Mouse (Mus musculus) embryo, embryonic 10 days (tissue): ENCODE results near the gene Car10.
A peak's percentile ranks its signal among the peaks of the same experiment; 100 is the strongest.

Experiments used
- DNase-seq: peaks from one replicate; pipeline ENCODE4 v3.0.0-alpha.2; 2015; ENCODE audit warnings: low spot score

Car10 gene

DNA sequence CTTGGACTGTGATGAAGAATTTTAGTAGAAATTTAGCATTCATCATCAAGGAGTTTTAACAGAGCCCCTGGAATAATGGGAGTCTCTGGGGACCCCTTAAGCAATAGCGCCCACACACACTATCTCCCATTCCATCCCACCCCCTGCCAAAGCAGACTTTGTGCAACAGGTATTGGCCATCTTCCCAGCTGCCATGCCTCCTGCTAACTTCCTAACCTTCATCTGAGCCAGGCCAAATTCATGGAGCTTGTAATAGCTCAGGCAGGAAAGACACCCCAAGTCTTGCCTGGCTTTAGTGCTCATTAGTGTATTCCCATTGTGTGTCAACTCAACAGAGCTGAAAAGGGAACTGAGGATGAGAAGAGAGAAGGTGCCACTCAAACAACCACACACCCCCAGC is 481.8 kb downstream of the Car10 start:
- DNase-seq: no peak

- DNase-seq: no peak
Observed at GRCm38 (mm10) chr11:93581326-93581725, 483.5 kb downstream of the Car10 start.

DNA sequence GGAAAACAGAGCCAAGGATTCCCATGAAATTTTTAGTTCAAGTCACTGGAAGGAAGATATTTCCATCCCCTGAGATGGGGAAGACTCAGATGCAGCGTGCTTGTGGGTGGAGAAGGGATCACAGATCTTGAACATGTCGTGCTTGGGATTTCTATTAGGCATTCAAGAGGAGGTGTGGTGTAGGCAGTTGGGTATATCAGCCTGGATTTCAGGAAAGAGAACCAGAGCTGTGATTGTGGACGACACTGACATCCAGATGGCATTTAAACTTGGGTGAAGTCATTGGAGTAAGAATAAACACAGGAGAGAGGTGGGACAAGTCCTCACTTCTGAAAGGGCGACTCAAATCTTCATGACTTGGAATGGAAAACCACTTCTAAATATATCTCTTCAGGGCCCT is 490.0 kb downstream of the Car10 start:
- no peak for DNase-seq

DNA sequence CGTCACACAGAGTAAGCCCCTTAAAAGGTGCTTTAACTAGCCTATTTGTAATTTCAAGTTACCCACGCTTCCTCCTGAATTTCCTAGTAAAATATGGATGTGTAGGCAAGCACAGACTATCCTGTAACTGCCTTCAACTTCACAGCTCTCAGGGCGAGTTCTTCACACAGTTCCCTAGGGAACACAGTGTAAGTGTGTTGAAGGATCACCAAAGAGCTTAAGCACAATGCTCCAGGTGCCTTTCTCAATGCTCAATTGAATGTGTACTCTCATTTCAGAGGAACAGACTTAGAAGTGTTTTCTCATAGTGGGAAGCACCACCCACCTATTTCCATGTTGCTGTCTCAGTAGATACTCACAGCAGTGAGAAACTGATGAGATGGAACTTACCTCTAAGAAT is 492.8 kb downstream of the Car10 start:
- DNase-seq: no peak

DNA sequence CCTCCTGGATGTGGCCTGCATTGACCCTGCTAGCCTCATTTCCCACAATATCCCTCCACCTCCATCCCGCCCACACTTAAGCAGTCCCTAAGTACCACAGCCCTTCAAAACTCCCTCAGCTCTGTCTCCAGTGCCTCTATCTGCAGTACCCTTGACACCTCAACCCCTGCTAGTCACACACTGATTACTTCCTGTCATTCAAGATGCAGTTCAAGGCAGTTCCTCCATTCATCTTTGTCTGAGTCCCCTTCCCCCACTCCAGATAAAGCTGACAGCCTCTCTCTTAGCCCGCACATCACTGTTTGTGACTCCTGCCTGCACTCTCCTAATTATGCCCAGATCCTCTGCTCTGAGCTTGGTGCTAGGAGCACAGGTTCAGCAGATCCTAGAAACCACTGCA is 496.2 kb downstream of the Car10 start:
- DNase-seq: peak; percentile 41

GRCm38 (mm10) chr11:93598175-93598574 is 500.3 kb downstream of the Car10 start:
- no peak for DNase-seq

DNA sequence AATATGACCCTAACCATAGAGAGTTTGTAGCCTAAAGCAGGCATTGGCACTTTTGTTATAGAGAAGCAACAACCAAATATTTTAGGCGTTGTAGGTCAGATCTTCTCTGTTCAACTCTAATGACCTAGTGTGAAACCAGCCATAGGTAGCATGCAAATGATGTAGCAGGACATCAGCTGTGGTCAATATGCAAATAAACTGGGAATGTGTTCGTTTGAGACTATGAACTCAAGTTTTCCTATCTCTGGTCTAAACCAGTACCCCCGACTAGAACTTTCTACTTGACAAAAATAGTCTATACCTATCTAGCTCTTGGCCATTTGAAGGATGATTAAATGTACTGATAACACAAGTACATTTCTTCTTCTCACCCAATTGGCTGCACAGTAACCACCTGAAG is 501.9 kb downstream of the Car10 start:
- no peak for DNase-seq

DNA sequence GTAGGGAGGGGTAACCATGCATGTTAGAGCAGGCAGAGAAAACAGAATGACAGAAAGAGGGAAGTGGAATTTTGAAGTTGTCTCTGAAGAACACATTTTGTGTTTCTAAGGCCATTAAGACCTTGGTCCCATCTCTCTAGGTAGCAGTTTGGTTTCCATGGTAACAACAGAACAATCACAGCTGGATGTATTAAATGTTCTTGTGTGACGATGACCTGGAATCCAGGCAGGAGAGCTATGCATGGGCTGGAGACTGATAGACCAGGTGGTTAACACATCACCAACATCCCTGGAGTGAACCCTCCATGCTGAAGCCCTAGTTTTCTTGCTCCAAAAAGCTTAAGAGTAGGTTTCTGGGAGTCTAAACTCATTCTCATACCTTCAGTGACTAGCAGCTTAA is 505.7 kb downstream of the Car10 start:
- DNase-seq: no peak

GRCm38 (mm10) chr11:93607111-93607510 is 509.3 kb downstream of the Car10 start:
- no peak for DNase-seq

GRCm38 (mm10) chr11:93608716-93609115 is 510.9 kb downstream of the Car10 start:
- no peak for DNase-seq

- DNase-seq: no peak
Observed at GRCm38 (mm10) chr11:93612071-93612470, 514.2 kb downstream of the Car10 start.

GRCm38 (mm10) chr11:93614851-93615250 is 517.0 kb downstream of the Car10 start:
- no peak for DNase-seq

DNA sequence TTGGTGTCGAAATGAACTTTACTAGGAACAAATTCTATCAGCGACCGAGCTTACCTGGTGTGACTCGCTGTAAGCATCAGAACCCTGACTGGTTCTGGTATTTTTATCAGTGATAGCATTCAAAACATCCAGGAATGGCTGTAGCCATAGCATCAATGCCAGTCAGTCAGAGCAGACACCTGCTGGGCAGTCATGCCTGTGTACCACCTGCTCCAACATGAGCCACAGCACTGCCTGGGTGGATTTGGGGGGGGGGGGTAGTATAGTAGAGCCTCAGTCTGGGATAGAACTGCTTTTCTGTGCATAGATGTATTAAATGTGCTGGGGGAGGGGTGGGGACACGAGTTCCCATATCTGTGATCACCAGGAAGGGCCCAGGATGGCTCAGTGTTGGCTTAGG is 525.8 kb downstream of the Car10 start:
- DNase-seq: no peak

DNA sequence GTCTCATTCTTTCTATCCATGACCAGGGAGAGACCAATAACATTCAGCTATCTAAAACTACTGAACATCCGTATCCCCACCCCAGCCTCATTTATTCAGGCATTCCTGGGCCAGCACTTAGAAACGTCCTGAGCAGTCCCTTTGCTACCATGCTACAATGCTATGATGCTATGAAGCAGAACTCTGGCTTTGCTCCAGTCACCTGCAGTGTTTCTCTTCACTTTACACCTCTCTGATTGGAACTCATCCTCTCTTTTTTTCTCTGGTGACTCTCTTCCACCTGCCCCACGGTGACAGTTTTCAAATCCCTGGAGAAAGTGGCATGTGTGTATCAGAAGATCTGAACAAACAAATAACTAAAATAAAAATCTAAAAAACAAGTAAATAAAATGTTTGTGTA is 541.6 kb downstream of the Car10 start:
- DNase-seq: no peak

DNA sequence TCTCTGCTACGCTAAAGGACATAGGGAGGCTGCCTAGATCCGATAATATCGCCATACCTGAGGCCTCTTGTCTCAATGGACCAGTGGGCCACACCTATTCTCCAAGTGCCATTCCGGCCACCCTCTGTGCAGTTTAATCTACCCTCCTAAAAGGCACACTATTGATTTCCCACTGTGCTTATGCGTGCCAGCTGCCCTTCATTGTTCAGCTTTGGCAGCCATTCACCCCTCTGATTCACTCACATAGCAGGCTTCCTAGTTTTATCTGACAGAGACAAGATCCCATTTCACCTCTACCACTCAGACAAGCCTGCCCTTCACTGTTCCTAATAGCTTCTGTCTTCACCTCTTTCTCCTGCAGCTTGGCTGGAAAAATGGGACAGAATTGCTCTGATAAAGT is 543.1 kb downstream of the Car10 start:
- DNase-seq: no peak

- DNase-seq: no peak
Observed at GRCm38 (mm10) chr11:93642331-93642730, 544.5 kb downstream of the Car10 start.

GRCm38 (mm10) chr11:93643006-93643405 is 545.2 kb downstream of the Car10 start:
- DNase-seq: no peak

DNA sequence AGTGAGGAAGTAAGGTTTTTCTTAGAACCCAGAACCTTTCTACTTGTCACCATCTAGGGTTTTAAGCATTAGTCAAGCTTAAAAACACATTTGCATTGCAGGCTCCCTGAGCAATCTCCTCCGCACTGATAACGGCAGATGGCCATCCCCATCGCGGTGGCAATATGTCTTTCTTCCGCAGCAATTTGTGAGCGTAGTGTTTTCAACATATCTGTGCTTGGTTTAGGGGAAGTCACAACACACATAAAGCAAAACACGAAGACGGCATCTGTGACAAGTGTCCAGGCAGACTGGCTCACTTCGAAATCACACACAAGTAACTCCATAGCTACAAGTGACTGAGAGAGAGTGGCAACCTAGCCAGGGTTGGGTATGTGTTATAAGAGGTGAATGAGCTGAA is 545.6 kb downstream of the Car10 start:
- DNase-seq: no peak

DNA sequence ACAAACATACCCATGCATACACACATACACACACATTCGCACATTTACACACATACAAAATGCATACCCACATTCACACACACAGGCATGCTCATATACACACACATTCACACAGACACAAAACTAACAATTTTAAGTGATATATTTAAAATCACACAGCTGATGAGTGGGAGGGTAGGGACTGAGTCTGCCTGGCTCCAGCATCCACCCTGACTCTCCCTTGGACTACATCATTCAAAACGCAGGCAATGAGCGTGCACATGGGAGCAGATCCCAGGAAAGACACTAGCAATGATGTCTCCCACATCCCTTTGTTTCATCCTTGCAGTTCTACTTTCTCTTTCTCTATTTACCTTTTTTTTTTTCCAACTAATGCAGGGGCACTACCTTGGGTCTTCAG is 548.4 kb downstream of the Car10 start:
- DNase-seq: no peak
